Mouse (Mus musculus): ENCODE data around the gene Rab24.
A peak's percentile ranks its signal among the peaks of the same experiment; 100 is the strongest.

Gene Rab24

DNA sequence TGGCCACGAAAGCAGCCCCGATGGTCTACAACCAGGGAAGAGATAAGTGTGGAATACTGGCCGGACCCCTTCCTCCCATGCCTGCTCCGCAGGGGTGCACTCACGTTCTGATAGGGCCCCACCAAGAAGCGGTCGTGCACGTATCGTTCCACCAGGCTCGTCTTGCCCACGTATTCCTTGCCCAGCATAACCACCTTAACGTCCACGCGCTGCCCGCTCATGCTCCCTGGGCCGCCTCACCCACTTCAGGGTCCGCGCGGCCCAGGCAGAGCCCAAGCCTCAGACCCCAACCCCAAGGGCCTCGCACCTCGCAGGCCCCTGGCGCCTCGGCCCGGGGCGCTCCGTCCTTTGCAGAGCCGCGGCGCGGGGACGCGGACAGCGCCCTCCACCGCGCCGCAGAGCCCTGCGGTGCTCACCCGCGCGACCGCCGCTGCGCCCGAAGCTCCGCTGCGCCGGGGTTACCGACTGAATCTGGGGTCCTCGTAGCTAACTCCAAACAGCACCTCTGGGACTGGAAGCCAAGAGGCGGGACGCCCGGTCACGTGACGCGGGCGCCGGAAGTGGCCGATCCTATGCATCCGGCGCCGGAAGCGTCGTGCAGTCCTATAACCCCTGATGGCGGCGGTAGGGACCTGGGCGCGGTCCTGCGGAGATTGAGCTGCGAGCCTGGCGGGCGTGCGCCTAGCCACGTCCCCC is at the start of gene Rab24:
Rab24 (minus strand) TSS at position 513 of the 696 bp plus-strand sequence.
- peak; percentile 72 for DNase-seq (ENCODE audit: low read depth, low spot score)

DNA sequence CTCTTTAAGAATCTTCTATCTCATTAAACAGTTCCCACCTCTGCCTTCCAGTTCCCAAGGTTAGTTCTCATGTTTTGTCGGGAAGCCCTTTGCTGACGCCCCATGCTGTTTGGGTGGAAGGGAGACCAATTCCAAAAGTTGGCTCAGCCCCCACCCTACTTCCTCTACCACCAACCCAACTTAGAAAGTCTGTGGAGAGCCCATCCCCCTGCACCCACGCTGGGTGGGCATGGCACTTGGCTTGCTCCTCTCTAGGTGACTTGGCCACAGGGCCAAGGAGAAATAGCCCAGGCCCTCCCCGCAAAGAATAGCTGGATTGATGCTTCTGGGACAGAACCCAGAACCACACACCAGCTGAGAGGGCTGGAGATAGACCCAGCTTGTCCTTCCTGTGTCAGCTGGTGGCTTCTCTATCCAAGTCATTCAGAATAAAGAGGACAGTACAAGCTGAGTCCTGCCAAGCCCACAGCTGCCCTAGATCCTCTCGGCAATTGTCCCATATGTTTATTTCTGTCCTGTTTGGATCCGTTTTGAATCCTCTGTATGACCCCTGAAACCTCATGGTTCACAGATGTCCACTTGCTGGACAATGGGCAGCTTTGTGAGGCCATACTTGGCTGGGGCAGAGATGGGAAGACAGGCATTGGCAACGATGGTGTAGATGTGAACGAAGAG is 49.4 kb upstream of the Rab24 start:
- DNase-seq (ENCODE audit: low read depth, low spot score): no peak

GRCm38 (mm10) chr13:55370234-55370633 is 48.5 kb upstream of the Rab24 start:
- no peak for DNase-seq (ENCODE audit: low read depth, low spot score)

DNA sequence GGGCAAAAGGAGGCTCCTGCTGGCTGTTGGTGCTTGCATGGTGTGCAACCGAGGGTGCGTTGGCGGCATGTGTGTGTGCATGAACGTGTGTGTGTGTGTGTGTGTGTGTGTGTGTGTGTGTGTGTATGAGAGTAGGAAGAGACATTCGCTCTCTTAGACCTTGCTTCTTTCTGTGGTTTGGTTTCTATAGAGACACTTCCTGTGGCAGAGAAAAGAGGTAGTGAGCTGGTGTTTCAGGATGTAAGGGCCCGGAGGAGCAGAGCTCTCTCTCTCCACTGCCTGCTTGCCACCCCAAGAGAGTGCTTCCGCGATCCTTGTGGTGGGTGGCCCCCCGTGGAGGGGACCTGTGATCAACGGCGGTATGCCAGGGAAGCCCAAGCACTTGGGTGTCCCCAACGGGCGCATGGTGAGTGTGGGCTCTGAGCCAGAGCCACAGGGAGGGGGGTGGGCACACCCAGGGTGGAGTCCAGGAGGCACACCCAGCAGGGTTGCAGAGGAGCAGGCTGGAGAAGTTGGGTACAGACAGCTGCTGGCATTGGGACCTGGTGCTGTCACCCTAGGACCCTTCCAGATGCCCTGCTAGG is 47.9 kb upstream of the Rab24 start, which contains the start of gene Rgs14:
Rgs14 (plus strand) TSS at position 202 of the 584 bp plus-strand sequence.
- DNase-seq (ENCODE audit: low read depth, low spot score): no peak

DNA sequence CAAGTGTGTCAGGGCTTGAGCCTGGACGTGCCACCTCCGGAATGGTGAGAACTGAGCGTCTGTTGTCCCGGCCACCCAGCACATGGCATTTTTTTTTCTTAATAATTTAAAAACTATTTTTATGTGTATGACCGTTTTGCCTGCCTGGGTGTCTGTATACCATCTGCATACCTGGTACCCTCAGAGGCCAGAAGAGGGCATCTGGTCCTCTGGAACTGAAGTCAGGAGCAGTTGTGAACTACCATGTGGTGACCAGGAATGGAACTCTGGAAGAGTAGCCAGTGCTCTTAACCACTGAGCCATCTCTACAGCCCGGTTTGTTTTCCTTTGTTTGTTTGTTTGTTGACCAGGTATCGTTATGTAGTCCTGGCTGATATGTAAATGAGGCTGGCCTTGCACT is 46.7 kb upstream of the Rab24 start:
- DNase-seq (ENCODE audit: low read depth, low spot score): no peak

- peak; percentile 94 for DNase-seq (ENCODE audit: low read depth, low spot score)
These were observed 40.8 kb upstream of the Rab24 start, which contains the start of gene Lman2 for GRCm38 (mm10) chr13:55362453-55363060. Gene Lman2 (minus strand): TSS chr13:55362783.

GRCm38 (mm10) chr13:55361974-55362452 is 40.3 kb upstream of the Rab24 start:
- DNase-seq (ENCODE audit: low read depth, low spot score): no peak

- no peak for DNase-seq (ENCODE audit: low read depth, low spot score)
These were observed 39.4 kb upstream of the Rab24 start for GRCm38 (mm10) chr13:55361145-55361544.

DNA sequence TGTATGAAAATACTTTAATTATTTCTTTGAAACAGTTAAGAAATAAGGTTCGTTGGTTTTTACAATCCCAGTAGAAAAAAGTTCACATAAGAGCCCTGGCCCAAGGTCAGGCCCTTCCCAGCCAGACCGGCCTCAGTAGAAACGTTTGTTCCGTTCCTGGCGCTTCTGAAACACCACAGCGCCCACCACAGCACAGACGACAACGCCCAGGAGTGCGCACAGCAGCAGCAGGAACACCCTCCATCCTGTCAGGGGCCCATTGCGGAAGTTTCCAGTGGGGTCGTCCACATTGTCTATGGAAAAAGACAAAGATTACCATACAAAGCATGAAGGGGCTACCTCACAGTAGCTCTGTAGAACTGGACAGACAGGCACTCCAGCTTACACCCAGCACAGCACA is 25.0 kb upstream of the Rab24 start:
- no peak for DNase-seq (ENCODE audit: low read depth, low spot score)

- no peak for DNase-seq (ENCODE audit: low read depth, low spot score)
These were observed 22.5 kb upstream of the Rab24 start for GRCm38 (mm10) chr13:55344286-55344685.

DNA sequence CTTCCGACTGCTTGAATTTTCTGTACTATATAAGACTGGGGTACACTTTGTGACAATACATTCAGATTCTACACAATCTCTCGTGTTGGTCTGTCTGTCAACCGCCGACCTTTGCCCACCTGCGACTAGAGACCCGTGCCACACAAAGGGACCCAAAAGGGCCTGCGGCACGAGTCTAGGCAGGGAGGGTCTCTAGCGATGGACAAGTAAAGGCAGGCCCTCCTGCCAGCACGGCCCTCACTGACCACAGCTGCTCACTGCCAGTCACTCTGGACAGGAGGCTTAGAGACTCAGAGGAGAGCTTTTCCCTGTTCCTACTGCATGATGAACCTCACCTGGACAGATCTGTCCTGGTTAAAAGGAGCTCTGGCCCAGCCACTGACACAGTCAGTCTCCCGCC is 20.7 kb upstream of the Rab24 start:
- no peak for DNase-seq (ENCODE audit: low read depth, low spot score)

GRCm38 (mm10) chr13:55339259-55339658 is 17.5 kb upstream of the Rab24 start:
- DNase-seq (ENCODE audit: low read depth, low spot score): no peak

GRCm38 (mm10) chr13:55338131-55339054 is 16.6 kb upstream of the Rab24 start:
- DNase-seq (ENCODE audit: low read depth, low spot score): no peak

DNA sequence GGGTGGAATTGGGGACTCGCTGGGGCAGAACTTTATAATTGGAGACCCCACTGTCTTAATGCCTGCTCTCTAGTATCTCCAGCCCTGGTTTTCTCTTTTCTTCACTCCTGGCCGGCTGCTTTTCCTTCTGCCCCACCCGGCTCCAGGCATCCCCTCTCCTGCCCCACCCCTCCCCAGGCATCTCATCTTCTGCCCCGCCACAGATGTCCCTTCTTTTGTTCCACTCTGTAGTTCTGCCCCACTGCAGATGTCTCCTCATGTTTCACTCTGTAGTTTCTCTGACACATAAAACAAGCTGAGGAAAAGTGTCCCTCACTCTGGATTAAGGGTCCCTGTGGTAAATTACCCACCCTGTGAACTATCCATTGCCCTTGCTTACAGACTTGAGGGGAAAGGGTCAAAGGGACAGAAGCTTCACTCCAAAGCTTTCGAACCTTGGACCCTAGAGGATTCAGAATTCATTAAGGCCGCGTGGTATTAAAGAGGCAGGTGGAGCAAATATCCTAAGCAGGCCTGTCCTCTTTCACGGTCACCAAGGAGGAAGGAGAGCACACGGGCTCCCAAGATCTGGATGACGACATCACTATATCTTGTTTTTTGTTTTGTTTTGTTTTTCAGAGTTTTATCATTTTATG is 15.7 kb upstream of the Rab24 start:
- DNase-seq (ENCODE audit: low read depth, low spot score): no peak

DNA sequence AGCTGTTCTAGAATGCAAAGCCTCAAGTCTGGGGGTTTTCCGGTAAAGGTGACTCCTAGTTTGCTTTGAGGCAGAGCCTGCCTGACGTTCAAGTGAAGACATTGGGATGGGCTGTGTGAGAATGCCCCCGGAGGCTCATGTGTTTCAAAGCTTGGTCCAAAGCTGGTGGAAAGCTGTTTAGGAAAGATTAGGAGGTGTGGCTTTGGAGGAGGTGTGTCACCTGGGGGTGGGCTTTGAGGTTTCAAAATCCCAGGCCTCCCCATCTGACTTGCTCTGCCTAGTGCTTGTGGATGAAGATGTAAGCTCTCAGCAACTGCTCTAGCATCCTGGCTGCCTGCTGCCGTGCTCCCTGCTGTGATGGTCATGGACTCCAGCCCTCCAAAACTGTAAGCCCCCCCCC is 14.0 kb upstream of the Rab24 start:
- no peak for DNase-seq (ENCODE audit: low read depth, low spot score)

GRCm38 (mm10) chr13:55332331-55332730 is 10.6 kb upstream of the Rab24 start:
- no peak for DNase-seq (ENCODE audit: low read depth, low spot score)

GRCm38 (mm10) chr13:55330567-55331400 is 9.0 kb upstream of the Rab24 start:
- DNase-seq (ENCODE audit: low read depth, low spot score): no peak

- DNase-seq (ENCODE audit: low read depth, low spot score): peak; percentile 59
These were observed 8.2 kb upstream of the Rab24 start, which contains the start of gene Mxd3 for GRCm38 (mm10) chr13:55329683-55330566. Gene Mxd3 (minus strand): TSS chr13:55329823.
